Mouse (Mus musculus) stomach, embryonic 14.5 days (tissue): ENCODE data around the gene Mip. TPM values are rescaled to one million over a fixed set of nuclear protein-coding genes. Genes with fewer than 3 reads are reported as not detected.
A peak's percentile ranks its signal among the peaks of the same experiment; 100 is the strongest.
"Not testable (repeated sequence)": the region's sequence is repeated elsewhere in the genome, so short reads cannot be mapped to it uniquely, and the experiment has no call there.

Experiments used
- ATAC-seq: fragments of 200-750 bp; cut with Nextera tagmentation; 2 replicates; pipeline ENCODE4 v1.8.0; 2017; ENCODE audit warnings: low read depth, moderate TSS enrichment; ENCODE audit not compliant: insufficient number of reproducible peaks, insufficient read depth, low FRiP score
- H3K27ac ChIP-seq: fragments of 300-500 bp; sonication (generic); 2 replicates; pipeline ENCODE4 v1.5.1; 2014; ENCODE audit warnings: mild to moderate bottlenecking, low read length, moderate library complexity, mixed read lengths
- H3K27me3 ChIP-seq: fragments of 300-500 bp; sonication (generic); 2 replicates; pipeline ENCODE4 v1.6.1; 2014; ENCODE audit warnings: low read length, control low read depth, mixed read lengths; ENCODE audit not compliant: control insufficient read depth, insufficient read depth
- H3K36me3 ChIP-seq: fragments of 300-500 bp; sonication (generic); 2 replicates; pipeline ENCODE4 v1.6.1; 2014; ENCODE audit warnings: mild to moderate bottlenecking, control low read depth, low read length, moderate library complexity, mixed read lengths; ENCODE audit not compliant: control insufficient read depth, insufficient read depth
- H3K4me1 ChIP-seq: fragments of 300-500 bp; sonication (generic); 2 replicates; pipeline ENCODE4 v1.6.1; 2014; ENCODE audit warnings: low read length, control low read depth, mixed read lengths; ENCODE audit not compliant: control insufficient read depth, insufficient read depth
- H3K4me2 ChIP-seq: fragments of 300-500 bp; sonication (generic); replicated peaks from 2 replicates; pipeline ENCODE4 v1.6.1; 2014; ENCODE audit warnings: low read depth, low read length, control low read depth
- H3K4me3 ChIP-seq: fragments of 300-500 bp; sonication (generic); 2 replicates; pipeline ENCODE4 v1.5.1; 2014; ENCODE audit warnings: low read depth, low read length, control low read depth
- H3K9ac ChIP-seq: fragments of 300-500 bp; sonication (generic); replicated peaks from 2 replicates; pipeline ENCODE4 v1.6.1; 2014; ENCODE audit warnings: low read depth, mild to moderate bottlenecking, control low read depth, low read length, moderate library complexity, mixed read lengths
- H3K9me3 ChIP-seq: fragments of 300-500 bp; sonication (generic); 2 replicates; pipeline ENCODE4 v1.6.1; 2016; ENCODE audit warnings: low read depth, low read length, control low read depth; ENCODE audit not compliant: control insufficient read depth
- WGBS: fragments of 180-500 bp; shearing (Covaris S2); extraction: QIAGEN DNeasy Blood & Tissue Kit; methylation state at CpG from one replicate; pipeline ENCODE4 v1.1.7; 2014; 5-methylcytosine and 5-hydroxymethylcytosine counted together
- polyA plus RNA-seq: library from polyadenylated mRNA; unstranded; fragments of >200 nt; fragmentation: Nextera tagmentation; extraction: Ambion mirVana; gene quantifications from 2 replicates; pipeline ENCODE4 v1.2.1, GENCODE M21; 2014

Mip gene
- polyA plus RNA-seq, 1 experiment from 2014 or later: not detected

- peaks cover 8% of the 10 kb centered on the region; the same call in 1 of the 2 replicates for H3K4me1 ChIP-seq
- WGBS: 93% methylated on average over 10 of the region's 10 CpGs
- no peaks in the 10 kb centered on the region for H3K27me3 ChIP-seq
- no peak overlapping the region for H3K27ac ChIP-seq
- no peak for ATAC-seq
- no peak overlapping the region for H3K4me2 ChIP-seq
- no peak overlapping the region for H3K9ac ChIP-seq
- no peaks in the 10 kb centered on the region for H3K9me3 ChIP-seq
- H3K36me3 ChIP-seq: no peaks in the 10 kb centered on the region
- no peak overlapping the region for H3K4me3 ChIP-seq
These were observed 17.3 kb upstream of the Mip start for GRCm38 (mm10) chr10:128208326-128208725.

- no peak overlapping the region for H3K4me2 ChIP-seq
- no peak overlapping the region for H3K4me3 ChIP-seq
- H3K4me1 ChIP-seq: peaks cover 8% of the 10 kb centered on the region; the same call in 1 of the 2 replicates
- H3K9me3 ChIP-seq: no peaks in the 10 kb centered on the region
- H3K27me3 ChIP-seq: no peaks in the 10 kb centered on the region
- no peak for ATAC-seq
- no peak overlapping the region for H3K27ac ChIP-seq
- WGBS: 91% methylated on average over 11 of the region's 11 CpGs
- H3K36me3 ChIP-seq: no peaks in the 10 kb centered on the region
- H3K9ac ChIP-seq: no peak overlapping the region
These were observed 16.2 kb upstream of the Mip start for GRCm38 (mm10) chr10:128209311-128210009.

GRCm38 (mm10) chr10:128210131-128210530 is 15.5 kb upstream of the Mip start:
- ATAC-seq: no peak
- no peaks in the 10 kb centered on the region for H3K36me3 ChIP-seq
- no peak overlapping the region for H3K27ac ChIP-seq
- no peak overlapping the region for H3K4me2 ChIP-seq
- H3K9me3 ChIP-seq: no peaks in the 10 kb centered on the region
- H3K4me3 ChIP-seq: no peak overlapping the region
- H3K4me1 ChIP-seq: peaks cover 8% of the 10 kb centered on the region; the same call in 1 of the 2 replicates
- 87% methylated on average over 2 of the region's 2 CpGs for WGBS
- no peak overlapping the region for H3K9ac ChIP-seq
- H3K27me3 ChIP-seq: no peaks in the 10 kb centered on the region

GRCm38 (mm10) chr10:128210954-128211353 is 14.7 kb upstream of the Mip start:
- ATAC-seq: no peak
- no peaks in the 10 kb centered on the region for H3K27me3 ChIP-seq
- H3K36me3 ChIP-seq: no peaks in the 10 kb centered on the region
- no peaks in the 10 kb centered on the region for H3K9me3 ChIP-seq
- no peak overlapping the region for H3K27ac ChIP-seq
- peak overlapping the region; percentile 67 for H3K4me3 ChIP-seq
- 26% methylated on average over 14 of the region's 14 CpGs for WGBS
- peak overlapping the region; percentile 82 for H3K4me2 ChIP-seq
- H3K4me1 ChIP-seq: peaks cover 8% of the 10 kb centered on the region; the same call in 1 of the 2 replicates
- peak overlapping the region; percentile 43 for H3K9ac ChIP-seq

- H3K9me3 ChIP-seq: no peaks in the 10 kb centered on the region
- peak; percentile 95 for ATAC-seq
- H3K27me3 ChIP-seq: no peaks in the 10 kb centered on the region
- peaks cover 8% of the 10 kb centered on the region; the same call in 1 of the 2 replicates for H3K4me1 ChIP-seq
- H3K9ac ChIP-seq: peak within 1 kb of the TSS; percentile 43
- WGBS: under 1% methylated on average over 30 of the region's 30 CpGs
- peak within 1 kb of the TSS; percentile 67 for H3K4me3 ChIP-seq
- peak within 1 kb of the TSS; percentile 82 for H3K4me2 ChIP-seq
- H3K36me3 ChIP-seq: no peaks in the 10 kb centered on the region
- H3K27ac ChIP-seq: no peak within 1 kb of the TSS
These were observed 14.1 kb upstream of the Mip start, which contains the start of gene Spryd4 for GRCm38 (mm10) chr10:128211390-128212108. TSS of gene Spryd4 (minus strand) at chr10:128211807.

- Histone ChIP-seq H3K27ac (no peak overlapping the region), H3K9ac (no peak overlapping the region), H3K4me2 (peak overlapping the region; percentile 82), H3K4me1 (peaks cover 8% of the 10 kb centered on the region; the same call in 1 of the 2 replicates), H3K4me3 (peak overlapping the region; percentile 67), H3K27me3 (no peaks in the 10 kb centered on the region), H3K36me3 (no peaks in the 10 kb centered on the region), H3K9me3 (no peaks in the 10 kb centered on the region)
- WGBS: 48% methylated on average over 6 of the region's 6 CpGs
- ATAC-seq: no peak
These were observed 13.5 kb upstream of the Mip start for GRCm38 (mm10) chr10:128212148-128212547.

GRCm38 (mm10) chr10:128212871-128213323 is 12.7 kb upstream of the Mip start:
- WGBS: under 1% methylated on average over 18 of the region's 18 CpGs
- no peak for ATAC-seq
- 0 out of 2 replicates have a peak overlapping the region, but pooled peaks have one; percentile 1 for H3K9ac ChIP-seq
- H3K4me2 ChIP-seq: peak overlapping the region; percentile 60
- H3K4me1 ChIP-seq: peaks cover 8% of the 10 kb centered on the region; the same call in 1 of the 2 replicates
- no peaks in the 10 kb centered on the region for H3K9me3 ChIP-seq
- H3K36me3 ChIP-seq: no peaks in the 10 kb centered on the region
- no peak overlapping the region for H3K27ac ChIP-seq
- H3K27me3 ChIP-seq: no peaks in the 10 kb centered on the region
- peak overlapping the region; percentile 30 for H3K4me3 ChIP-seq

GRCm38 (mm10) chr10:128214112-128214511 is 11.5 kb upstream of the Mip start:
- 88% methylated on average over 4 of the region's 4 CpGs for WGBS
- ATAC-seq, H3K4me3 ChIP-seq, H3K4me2 ChIP-seq, H3K9me3 ChIP-seq, H3K27ac ChIP-seq, H3K4me1 ChIP-seq, H3K27me3 ChIP-seq, H3K9ac ChIP-seq, H3K36me3 ChIP-seq: not testable (repeated sequence)
